1 mouse cellular context compared by ENCODE assay signal in genomic region chr14:74673584-74673983, GRCm38 (mm10).
TF ChIP-seq lines count a peak whose summit lies in the region.

No protein-coding gene starts in this region.

TF ChIP-seq in MEL, 35 proteins besides CTCF, POLR2A, EP300 and RAD21 (continued from another document):
- TF ChIP-seq ETS1 (IDR thresholded peaks at IDR 0.05; ENCODE audit: low read depth, low read length) (peak; percentile 97), USF1 (IDR thresholded peaks at IDR 0.05; ENCODE audit: low read depth, low read length) (no peak)
TF ChIP-seq in MEL: peak in this region for 11.
